Mouse (Mus musculus) left cerebral cortex, adult 8-10 months (tissue): ENCODE measurements at regions not wholly inside any gene's neighbourhood (a gene's known extent, or its start where the extent isn't known, plus 50 kb on each side); places are given as distances from the start of the nearest gene placed in this dataset.

Source experiments
- DNase-seq, 2 experiments: peaks; one replicate each; pipeline ENCODE4 v3.0.0; 2022; ENCODE audit warnings: low spot score in 2 of 2

DNA sequence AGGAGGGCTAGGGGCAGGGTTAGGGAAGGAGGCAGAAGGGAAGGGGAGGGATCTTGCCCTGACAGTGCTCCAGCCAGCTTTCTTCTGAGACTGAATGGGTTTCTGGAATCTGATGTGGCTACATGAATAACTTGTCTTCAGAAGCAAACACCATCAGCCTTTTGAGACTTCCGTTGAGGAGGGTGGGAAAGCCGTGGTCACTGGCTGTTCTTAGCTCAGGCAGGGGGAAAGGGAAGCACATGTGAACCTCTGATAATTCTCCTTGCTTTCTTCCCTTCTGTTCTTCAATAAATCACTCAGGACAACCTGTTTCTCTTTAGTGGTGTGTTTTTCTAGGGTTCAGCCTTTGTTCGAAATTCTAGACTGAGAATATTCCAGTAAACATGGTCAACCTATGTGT lies 148.9 kb downstream of the Bcl11a start:
- DNase-seq, result no peak

DNA sequence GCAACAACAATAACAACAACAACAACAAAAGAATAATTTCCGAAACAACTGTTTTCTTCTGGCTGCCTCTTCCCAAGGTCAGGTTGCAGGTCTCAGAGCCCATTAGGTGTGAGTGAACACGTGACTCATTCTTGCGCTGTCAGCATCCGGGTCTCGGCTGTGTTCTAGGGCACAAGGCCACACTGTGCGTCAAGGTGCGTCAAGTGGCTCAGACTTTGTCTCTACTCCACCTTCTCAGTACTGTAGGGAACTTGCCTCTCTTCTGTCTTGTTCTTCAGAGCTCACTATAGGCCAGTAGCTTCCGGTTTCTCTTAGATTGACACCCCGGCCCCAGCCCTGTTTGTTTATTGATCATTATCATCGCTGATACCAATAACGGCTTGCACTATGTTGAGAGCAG lies 155.5 kb downstream of the Bcl11a start:
- no peak for DNase-seq

DNA sequence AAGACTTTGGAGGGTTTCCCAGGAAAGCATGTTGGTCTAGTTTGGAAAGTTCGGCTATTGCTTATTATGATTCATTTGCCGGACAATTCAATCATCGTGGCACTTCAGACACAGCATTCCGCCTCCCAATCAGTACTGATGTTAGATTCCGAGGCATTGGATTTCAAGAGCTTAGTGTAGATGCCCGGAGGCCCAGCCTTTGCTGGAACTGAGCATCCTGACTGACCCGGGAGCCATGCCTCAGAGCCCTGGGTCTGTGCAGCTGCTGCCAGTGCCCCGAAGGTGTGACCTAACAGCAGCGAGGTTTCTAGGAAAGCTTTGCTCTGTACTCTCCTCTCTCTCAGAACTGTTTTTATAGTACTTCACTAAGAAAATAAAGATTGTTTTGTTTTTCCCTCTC lies 156.0 kb downstream of the Bcl11a start:
- DNase-seq, result no peak

DNA sequence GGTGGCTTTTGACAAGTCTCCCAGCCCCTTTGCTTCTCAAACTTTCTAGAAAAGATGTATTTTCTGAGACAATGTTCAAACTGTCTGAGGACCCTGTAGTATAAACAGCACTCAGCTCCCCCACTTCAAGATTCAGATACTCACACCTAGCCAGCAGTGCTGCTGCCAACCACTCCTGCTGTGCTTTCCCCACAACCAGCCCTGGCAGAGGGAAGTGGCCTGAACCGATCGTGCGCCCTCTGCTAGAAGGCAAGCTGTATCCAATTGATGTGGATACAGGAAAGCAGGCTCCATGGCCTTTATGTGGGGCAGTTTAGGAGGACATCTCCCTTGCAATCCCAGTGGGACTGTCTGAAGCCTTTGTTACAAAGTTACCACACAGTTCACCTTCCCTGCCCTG lies 156.6 kb downstream of the Bcl11a start:
- DNase-seq, result no peak

DNA sequence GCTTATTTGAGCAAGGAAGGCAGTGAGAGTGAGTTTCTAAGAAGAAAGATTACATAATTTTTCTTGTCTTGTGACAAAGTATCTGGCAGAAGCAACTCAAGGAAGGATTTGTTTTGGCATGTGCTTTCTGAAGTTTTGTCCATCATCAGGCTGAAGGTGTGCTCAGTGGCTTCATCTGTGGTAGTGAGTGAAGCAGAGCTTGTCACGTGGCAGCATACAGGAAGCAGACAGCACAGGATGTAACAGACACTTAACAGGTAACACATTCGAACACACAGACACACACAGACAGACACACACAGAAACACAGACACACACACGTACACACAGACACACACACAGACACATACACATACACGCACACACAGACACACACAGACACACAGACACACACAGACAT lies 157.5 kb downstream of the Bcl11a start:
- DNase-seq, result no peak

DNA sequence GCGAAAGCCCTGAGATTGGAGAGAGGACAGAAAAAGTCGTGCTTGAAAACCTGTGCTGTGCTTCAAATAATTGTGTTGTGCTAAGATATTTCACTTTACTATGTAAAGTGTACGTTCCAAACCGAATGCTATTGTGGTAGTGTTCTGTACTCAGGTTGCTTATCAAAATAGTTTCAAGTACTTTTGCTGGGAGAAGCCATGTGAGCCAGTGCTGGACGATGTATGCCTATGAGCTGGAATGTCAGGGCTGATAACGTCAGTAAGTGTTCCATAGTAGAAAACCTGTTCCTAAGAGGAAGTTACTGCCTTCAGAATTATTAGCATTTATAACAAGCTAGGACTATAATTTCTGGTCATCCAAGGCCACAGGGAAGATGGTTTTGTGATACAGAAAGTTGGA lies 161.8 kb downstream of the Bcl11a start:
- no peak for DNase-seq

DNA sequence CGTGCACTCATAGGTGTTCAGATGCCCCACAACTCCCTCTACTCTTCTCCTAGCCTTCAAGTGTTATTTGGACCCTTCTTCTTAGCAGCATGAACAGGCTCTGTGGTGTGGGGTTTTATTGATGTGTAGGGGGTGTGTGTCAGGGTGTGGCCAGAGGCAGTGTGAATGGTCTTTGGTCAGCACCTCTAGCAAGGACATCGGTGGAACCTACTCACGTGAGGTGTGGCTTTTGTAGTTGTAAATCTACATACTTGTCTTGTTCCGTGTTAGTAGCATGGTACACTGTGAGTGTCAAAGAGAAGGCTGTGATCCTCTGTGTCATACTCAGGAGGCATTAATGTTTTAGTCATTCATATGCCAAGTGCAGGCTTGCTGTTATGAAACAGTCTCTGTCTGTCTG lies 164.2 kb downstream of the Bcl11a start:
- no peak for DNase-seq

DNA sequence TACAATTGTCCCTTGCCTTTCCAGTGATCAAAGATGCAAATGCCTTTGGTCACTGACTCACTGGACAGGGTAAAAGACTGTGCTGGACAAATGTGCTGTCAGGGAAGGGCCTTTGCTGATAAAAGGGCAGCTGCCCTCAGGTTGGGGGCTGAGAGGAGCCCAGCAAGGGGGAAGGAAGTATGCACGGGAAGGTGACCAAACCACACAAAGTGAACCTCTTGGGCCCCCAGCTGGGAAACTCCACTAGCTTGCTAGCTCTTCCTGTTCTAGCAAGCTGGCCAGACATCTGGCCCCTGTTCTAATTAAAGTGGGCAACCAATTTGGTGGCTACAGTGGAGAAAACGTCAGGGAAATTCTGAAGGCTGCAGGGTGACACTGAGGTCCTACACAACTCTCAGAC lies 165.0 kb downstream of the Bcl11a start:
- no peak for DNase-seq

DNA sequence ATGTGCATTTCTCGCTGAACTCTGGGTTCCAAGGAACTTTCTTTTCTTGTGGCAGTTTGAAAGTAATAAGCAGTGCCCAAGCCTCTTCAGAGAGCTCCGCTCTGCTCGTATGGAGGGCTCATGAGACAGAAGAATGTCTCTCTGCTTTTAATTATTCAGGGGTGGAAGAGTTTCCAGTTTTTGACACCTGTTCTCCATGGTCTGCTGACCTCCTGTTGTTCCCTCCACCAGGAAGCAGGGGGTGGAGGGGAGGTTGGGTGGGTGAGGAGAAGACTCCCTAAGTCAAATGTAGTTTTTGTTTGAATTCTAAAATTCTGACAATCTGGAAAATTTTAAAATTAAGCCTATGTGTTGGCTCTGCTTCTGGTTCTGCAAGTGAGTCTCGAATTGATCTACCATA lies 167.5 kb downstream of the Bcl11a start:
- no peak for DNase-seq

DNA sequence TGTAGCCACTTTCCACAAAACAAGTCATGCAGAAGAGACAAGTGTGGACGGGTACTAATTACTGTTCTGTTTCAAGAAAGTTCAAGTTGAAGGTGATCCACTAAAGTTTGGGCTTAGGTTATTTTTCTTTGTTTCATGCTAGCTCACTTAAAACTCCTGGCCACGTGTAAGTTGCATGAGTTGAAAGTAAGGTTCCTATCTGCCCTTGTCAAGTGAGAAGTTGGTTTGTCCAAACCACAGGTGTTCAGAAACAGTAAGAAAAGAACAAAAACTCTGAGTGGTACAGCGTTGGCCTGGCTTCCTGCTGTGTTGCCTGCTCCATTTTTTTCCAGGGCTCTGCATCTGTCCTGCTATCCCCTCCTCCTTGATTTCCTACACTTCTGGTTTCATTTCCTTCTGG lies 168.5 kb downstream of the Bcl11a start:
- DNase-seq, result no peak

DNA sequence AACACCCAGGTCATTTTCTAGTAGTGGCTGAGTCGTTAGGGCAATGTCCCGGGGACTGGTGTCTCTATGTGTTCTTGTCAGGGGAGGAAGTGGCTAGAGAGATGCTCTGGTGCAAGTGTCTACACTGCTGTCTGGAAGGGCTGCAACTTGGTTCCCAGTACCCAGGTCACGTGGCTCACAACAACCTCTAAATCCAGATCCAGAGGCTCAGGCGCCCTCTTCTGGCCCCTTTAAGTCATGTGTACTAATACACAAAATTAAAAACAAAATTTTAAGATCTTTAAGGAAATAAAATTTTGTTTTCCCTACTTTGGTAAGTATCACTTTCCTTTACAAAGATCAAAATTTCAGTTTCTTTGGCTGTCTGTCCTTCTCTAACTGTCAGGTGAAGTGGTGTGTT lies 169.4 kb downstream of the Bcl11a start:
- no peak for DNase-seq

DNA sequence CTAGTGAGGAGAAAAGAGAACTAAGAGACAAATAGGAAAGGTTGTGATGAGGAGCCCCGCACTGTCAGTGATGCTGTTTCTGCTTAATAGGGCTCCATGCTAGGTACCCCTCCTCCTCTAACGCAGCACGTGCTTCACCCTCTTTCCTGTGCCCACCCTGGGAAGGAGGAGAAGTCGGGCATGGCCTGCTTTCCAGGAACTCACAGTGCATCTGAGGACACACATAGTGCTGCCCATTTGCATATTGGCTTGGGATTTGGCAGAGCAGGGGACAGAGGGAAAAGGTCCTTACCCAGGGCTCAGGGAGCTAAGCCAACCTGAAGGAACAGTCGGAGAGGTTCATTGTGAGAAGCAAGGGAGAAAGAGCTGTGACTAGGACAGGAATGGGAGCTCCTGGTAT lies 173.7 kb downstream of the Bcl11a start:
- no peak for DNase-seq

DNA sequence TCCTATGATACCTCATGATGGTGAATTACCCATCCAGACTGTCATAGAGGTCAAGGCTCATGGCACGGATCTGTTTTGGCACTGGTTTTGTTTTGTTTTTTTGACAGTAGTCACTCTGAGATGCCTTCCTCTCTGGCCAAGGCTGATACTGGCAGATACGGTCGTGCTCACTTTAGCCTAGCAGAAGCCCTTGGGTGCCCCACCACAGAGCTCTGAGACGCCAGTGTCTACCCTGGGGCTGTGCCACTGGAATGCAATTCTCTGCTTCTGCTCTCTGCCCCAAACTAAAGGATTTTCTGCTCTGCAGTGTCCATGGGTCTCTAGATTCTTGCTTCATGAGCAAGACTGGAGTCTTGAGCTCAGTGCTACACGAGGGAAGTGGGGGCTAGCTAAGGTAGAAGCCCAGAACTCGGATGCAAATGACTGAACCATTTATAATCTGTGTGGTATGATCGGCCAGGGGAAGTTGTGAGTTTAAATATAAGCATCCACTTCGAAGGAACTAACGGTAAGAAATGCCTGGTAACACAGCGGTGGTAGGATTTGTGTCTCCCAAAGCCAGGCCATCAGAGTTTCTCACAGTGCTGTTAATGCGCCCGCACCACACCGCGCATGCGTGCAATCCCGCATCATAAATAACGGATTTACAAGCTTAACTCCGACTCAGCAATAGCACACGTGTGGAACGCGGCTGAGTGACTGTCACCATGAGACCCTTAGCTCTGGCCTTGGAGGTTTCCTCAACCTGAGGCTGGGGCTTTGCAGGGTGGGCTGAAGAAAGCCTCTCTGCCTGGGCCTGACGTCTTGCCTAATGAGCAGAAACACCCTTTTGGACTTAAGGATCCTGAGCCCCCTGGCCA lies 177.6 kb downstream of the Bcl11a start:
- no peak for DNase-seq

DNA sequence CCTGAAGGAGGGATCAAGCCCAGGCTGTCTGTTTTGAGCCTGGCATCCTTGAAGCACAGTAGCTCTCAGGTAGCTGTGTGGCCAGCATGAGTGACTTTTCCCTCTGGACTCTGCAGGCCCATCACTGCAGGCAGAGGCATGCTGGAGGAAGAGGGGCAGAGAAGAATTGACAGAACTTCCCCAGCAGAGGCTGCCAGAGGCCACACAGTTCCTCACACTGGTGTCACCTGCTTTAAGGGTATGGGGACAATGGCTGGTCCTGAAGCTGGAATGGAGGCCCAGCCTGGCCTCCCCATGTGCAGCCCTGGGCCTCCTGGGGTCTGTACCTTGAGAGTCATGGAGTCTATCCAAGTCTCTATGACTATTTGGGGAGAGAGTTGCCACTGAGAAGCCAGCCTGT lies 179.9 kb downstream of the Bcl11a start:
- DNase-seq, result no peak

DNA sequence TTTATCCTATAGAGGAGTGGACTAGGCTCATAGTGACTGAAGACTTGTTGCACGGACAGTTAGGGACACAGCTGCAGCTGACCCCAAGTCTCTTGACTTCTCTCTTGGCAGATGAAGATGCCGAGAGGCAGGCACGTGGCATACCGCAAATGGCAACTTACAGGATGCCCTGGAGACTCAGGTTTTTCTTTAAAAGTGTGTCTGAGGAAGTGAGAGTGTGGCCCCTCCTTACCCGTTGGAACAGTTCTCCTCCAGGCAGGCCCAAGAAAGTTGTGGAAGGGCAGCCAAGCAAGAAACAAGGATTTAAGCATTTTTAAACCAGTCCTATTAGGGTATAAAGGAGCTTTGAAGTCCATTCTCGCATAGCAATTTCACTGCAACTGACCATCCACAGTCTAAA lies 180.5 kb downstream of the Bcl11a start:
- DNase-seq, result no peak

DNA sequence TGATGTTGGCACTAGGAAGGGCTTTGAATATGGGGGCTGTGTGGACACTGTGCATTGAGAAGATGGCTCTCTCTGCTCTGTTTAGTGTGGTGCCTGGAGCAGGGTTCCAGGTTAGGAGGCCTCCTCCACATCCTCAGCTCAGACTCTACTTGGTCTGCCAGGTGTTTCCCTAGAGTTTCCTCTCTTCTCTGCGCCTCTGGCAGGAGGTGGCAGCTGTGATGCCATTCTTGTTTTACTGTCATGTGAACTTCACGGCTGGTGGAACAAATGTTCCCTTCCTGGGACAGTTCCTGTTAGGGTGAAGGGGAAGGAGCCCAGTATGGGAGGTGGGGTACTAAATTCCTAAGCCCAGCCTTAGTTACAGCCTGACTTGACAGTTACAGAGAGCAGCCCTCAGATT lies 181.8 kb downstream of the Bcl11a start:
- DNase-seq, result no peak

DNA sequence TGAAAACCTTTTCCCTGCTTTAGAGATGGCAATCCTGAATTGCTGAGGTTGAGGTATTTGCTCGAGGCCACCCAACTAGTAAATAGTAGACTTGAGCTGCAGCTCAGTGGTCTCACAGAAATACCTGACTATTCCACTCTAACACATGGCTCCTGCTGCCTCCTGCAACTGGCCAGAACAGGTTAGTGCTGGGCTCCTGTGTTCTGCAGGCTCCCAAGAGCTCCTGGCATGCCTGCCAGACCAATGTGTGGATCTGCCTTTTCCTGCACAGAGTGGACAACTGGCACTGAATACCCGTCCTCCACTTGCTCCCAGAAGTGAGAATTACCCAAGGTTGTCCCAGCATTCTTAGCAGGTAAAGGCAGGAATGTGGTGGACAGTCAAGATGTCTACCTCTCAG lies 191.2 kb downstream of the Bcl11a start:
- no peak for DNase-seq

DNA sequence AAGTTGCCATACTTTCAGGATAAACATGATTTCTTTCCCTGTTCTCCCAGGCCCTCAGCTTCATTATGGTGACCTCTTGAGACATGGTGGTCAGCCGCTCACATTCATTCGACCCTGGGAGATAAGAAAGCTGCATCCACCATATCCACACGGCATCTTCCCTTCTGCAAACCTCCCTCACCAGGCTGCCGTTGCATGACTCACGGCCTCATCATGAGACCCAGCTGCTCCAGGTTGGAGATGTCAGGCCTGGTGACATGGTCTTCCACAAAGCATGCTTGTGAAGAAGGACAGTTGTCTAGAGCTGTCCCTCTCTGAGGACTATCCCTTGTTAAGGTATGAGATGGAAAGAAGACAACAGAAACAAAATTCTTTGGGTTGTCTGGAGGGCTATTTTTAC lies 203.8 kb downstream of the Bcl11a start:
- no peak for DNase-seq

DNA sequence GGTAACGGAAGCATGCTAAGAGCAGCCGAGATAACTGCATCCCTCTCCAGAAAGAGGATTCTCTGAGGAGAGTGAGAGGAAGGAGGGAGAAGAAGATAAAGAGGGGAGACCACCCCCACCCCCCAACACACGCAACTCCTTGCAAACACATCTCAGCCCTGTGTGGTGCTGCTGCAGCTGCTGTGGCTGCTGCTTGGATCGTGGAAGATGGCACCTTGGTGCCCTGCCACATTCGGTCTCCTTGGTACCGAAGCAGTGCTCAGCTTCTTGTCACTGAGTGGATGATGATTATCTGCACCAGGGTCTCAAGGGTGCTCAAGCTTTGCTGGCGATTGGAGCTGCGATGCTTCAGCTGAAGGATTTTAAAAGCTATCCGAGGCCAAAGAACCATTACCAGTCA lies 204.7 kb downstream of the Bcl11a start:
- DNase-seq, result no peak

DNA sequence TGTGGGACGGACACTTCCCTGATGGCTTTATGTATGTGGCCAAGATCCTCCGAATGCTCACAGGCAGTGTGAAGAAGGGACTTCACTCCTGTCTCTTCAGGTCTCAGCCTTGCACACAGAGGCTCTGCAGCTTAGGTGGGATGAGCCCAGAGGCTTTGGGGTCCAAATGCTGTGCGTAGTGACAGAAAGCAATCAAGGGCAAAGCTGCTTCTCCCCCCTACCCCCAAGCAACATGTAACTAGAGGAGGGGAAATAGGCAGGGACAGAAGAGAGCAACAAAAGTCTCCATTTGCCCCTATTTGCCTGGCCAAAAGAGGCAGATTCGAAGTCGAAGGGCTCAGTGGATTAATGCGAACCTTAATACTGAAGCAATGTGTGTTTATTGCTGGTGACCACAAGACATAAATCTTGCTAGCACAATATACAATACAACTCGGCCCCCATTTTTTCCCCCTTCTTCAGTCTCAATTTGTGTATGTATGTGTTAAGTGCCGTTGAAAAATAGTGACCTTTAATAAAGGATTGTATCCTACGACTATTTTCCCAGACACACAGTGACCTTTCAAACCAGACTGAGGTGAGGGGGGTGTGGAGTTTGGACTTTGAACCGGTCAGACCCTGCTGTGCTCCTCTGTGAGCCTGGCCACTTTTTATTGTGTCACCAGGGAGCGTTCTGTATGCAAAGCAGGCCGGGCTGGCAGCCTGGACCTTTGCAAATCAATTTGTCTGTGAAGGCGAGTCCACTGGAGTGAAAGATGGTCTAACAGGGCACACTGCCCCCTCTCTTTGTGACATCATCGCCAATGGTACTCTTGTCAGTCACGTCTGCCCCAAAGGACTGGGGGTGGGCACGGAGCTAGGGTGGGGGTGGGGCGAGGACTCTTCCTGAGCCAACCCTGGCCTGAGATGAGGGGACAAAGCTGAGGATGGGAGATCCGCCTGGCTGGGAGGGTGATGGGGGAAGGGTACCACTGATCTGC lies 208.6 kb downstream of the Bcl11a start:
- no peak for DNase-seq

DNA sequence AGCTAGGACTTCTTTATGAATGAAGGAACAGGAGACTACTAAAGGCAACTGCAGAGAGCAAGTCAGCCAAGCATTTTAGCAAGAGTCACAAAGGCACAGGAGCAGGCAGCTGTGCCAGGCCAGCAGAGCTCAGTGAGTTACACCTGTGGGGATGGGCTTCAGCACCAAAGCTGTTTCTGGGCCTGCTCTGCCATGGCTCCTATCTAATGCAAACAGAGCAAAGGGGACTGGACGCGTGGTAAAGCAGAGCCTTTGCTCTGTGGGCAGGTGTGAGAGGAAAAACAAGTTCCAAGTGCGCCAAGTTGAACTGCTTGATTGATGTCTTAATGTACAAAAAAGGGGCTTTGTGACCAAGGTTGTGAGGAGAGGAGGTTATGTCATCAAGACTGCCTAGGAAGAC lies 215.4 kb downstream of the Bcl11a start:
- DNase-seq, result no peak

DNA sequence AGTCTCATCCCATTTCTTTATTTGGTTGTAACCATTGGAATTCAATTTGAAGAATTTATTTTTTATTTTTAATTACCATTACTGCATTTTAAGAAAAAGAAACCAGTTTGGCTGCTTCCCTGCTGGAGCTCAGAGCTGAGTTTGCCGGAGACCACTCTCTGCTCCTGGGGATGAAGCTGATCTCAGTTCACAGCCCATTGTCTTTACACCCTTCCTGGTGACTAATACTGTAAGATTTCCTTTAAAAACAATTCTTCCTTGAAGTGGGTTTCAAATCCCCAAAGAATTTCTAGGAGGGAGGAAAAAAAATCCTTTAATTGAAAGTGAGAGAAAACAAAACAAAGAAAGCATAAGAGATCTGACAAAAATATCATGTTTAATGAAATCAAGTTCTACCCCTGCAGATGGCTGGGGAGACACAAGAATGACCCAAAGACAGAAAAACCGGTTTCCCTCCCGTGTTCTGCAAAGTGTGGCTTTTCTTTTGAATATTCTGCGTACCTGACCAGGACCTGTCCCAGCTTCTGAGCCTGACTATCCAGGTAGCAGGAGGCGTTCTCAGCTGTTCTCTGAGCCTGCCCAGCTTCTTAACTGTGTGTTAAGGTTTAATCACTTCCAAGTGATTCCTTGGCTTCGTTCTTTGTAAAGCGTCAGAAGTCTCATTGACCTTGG lies 216.1 kb downstream of the Bcl11a start:
- no peak for DNase-seq
